Mouse (Mus musculus) spleen, adult 12 weeks (tissue): ENCODE data around the gene Olfr836.
"Not testable (repeated sequence)": the region's sequence is repeated elsewhere in the genome, so short reads cannot be mapped to it uniquely, and the experiment has no call there.

Experiments used
- DNase-seq: peaks from one replicate; pipeline ENCODE4 v3.0.0; 2022; ENCODE audit warnings: low spot score

The Olfr836 gene

GRCm38 (mm10) chr9:19120082-19120481, at the start of gene Olfr836:
Gene Olfr836, plus strand, starts transcription at chr9:19120382.
- no peak for DNase-seq

- DNase-seq: no peak
Observed at GRCm38 (mm10) chr9:19084986-19085385, 35.2 kb upstream of the Olfr836 start.

- not testable (repeated sequence) for DNase-seq
Observed at GRCm38 (mm10) chr9:19092889-19093753, 27.1 kb upstream of the Olfr836 start.

- no peak for DNase-seq
Observed at GRCm38 (mm10) chr9:19097286-19097685, 22.9 kb upstream of the Olfr836 start.

- DNase-seq: no peak
Observed at GRCm38 (mm10) chr9:19136017-19136416, 15.8 kb downstream of the Olfr836 start, which contains the start of gene Olfr837. Gene Olfr837, plus strand, starts transcription at chr9:19136317.
